Mouse (Mus musculus) megakaryocyte, embryonic 14.5 days (primary cell): ENCODE data around the gene Atf6.

Experiments used
- FLI1 ChIP-seq: IDR thresholded peaks from 2 replicates; pipeline ENCODE4 v1.6.1; 2012; ENCODE audit warnings: low read length, inconsistent platforms, mixed read lengths
- GATA1 ChIP-seq: IDR thresholded peaks from 3 replicates; pipeline ENCODE4 v1.6.1; 2012; ENCODE audit warnings: mixed read lengths, low read length, inconsistent platforms, borderline replicate concordance

- TF ChIP-seq GATA1 (no peak), FLI1 (no peak)
Measured at GRCm38 (mm10) chr1:170886044-170886458, 18.5 kb upstream of the Atf6 start.
